Mouse (Mus musculus) heart, postnatal 0 days (tissue): ENCODE results near the gene Cadm4. TPM values are rescaled to one million over a fixed set of nuclear protein-coding genes. Genes with fewer than 3 reads are reported as not detected.

Source experiments
- ATAC-seq: fragments of 200-750 bp; cut with Nextera tagmentation; 2 replicates; pipeline ENCODE4 v1.8.0; 2017; ENCODE audit warnings: low read depth, moderate number of reproducible peaks, moderate library complexity; ENCODE audit not compliant: insufficient read depth
- DNase-seq: peaks from one replicate; pipeline ENCODE4 v3.0.0-alpha.2; 2016; ENCODE audit warnings: low spot score
- H3K27ac ChIP-seq: fragments of 300-500 bp; sonication (generic); 2 replicates; pipeline ENCODE4 v1.5.1; 2014; ENCODE audit warnings: low read depth, mild to moderate bottlenecking
- H3K27me3 ChIP-seq: fragments of 300-500 bp; sonication (generic); 2 replicates; pipeline ENCODE4 v1.6.1; 2014; ENCODE audit warnings: low read length, mixed read lengths; ENCODE audit not compliant: control insufficient read depth, insufficient read depth
- H3K36me3 ChIP-seq: fragments of 300-500 bp; sonication (generic); replicated peaks from 2 replicates; pipeline ENCODE4 v1.6.1; 2014; ENCODE audit warnings: low read length, mixed read lengths; ENCODE audit not compliant: control insufficient read depth, insufficient read depth
- H3K4me1 ChIP-seq: fragments of 300-500 bp; sonication (generic); 2 replicates; pipeline ENCODE4 v1.6.1; 2014; ENCODE audit warnings: antibody characterized with exemption; ENCODE audit not compliant: control insufficient read depth, insufficient read depth
- H3K4me2 ChIP-seq: fragments of 300-500 bp; sonication (generic); 2 replicates; pipeline ENCODE4 v1.6.1; 2014; ENCODE audit warnings: low read depth, mild to moderate bottlenecking, low read length, moderate library complexity
- H3K4me3 ChIP-seq: fragments of 300-500 bp; sonication (generic); 2 replicates; pipeline ENCODE4 v1.5.1; 2014; ENCODE audit warnings: low read depth, low read length
- H3K9ac ChIP-seq: fragments of 300-500 bp; sonication (generic); replicated peaks from 2 replicates; pipeline ENCODE4 v1.6.1; 2014; ENCODE audit warnings: low read depth, low read length, mixed read lengths
- H3K9me3 ChIP-seq: fragments of 300-500 bp; sonication (generic); replicated peaks from 2 replicates; pipeline ENCODE4 v1.6.1; 2016; ENCODE audit warnings: low read length; ENCODE audit not compliant: control insufficient read depth
- CTCF ChIP-seq: IDR thresholded peaks from 2 replicates; pipeline ENCODE4 v1.5.1; 2016; ENCODE audit warnings: antibody characterized with exemption, control low read depth, low read depth
- EP300 ChIP-seq: IDR thresholded peaks from 2 replicates; pipeline ENCODE4 v1.6.1; 2016; ENCODE audit warnings: antibody characterized with exemption, low read depth
- WGBS: fragments of 180-500 bp; shearing (Covaris S2); extraction: QIAGEN DNeasy Blood & Tissue Kit; methylation state at CpG from one replicate; pipeline ENCODE4 v1.1.7; 2014; 5-methylcytosine and 5-hydroxymethylcytosine counted together
- polyA plus RNA-seq: library from polyadenylated mRNA; unstranded; fragments of >200 nt; fragmentation: Nextera tagmentation; extraction: Ambion mirVana; gene quantifications from 2 replicates; pipeline ENCODE4 v1.2.1, GENCODE M21; 2015
- total RNA-seq: library from RNA; depleted of rRNA; stranded (reverse); fragments of >200 nt; gene quantifications from 2 replicates; pipeline ENCODE4 v1.2.3, GENCODE M21; 2014; ENCODE audit warnings: low replicate concordance

Cadm4 gene
- total and polyA plus RNA-seq, 2 experiments from 2014 or later: 4.2 to 30.5 TPM

GRCm38 (mm10) chr7:24470356-24470755, 11.5 kb upstream of the Cadm4 start:
- H3K27me3 ChIP-seq: no peaks in the 10 kb centered on the region
- TF ChIP-seq EP300: no peak
- TF ChIP-seq CTCF: no peak
- 90% methylated on average over 7 of the region's 7 CpGs for WGBS
- H3K9me3 ChIP-seq: no peaks in the 10 kb centered on the region
- no peak overlapping the region for H3K4me3 ChIP-seq
- ATAC-seq: no peak
- H3K4me1 ChIP-seq: no peaks in the 10 kb centered on the region
- DNase-seq: no peak
- no peak overlapping the region for H3K27ac ChIP-seq
- H3K9ac ChIP-seq: no peak overlapping the region
- no peak overlapping the region for H3K4me2 ChIP-seq
- peaks cover 11% of the 10 kb centered on the region; the same call in 1 of the 2 replicates for H3K36me3 ChIP-seq

GRCm38 (mm10) chr7:24472442-24472841, 9.4 kb upstream of the Cadm4 start:
- 83% methylated on average over 6 of the region's 6 CpGs for WGBS
- Histone ChIP-seq H3K9me3 (no peaks in the 10 kb centered on the region), H3K4me1 (no peaks in the 10 kb centered on the region), H3K4me2 (no peak overlapping the region), H3K27ac (no peak overlapping the region), H3K9ac (no peak overlapping the region), H3K4me3 (no peak overlapping the region), H3K36me3 (peaks cover 5% of the 10 kb centered on the region; the same call in 1 of the 2 replicates), H3K27me3 (no peaks in the 10 kb centered on the region)
- ATAC-seq (no peak), DNase-seq (no peak)
- TF ChIP-seq CTCF: no peak
- no peak for TF ChIP-seq EP300

- no peaks in the 10 kb centered on the region for H3K4me1 ChIP-seq
- no peaks in the 10 kb centered on the region for H3K27me3 ChIP-seq
- WGBS: 78% methylated on average over 7 of the region's 7 CpGs
- no peak overlapping the region for H3K4me3 ChIP-seq
- peaks cover 3% of the 10 kb centered on the region; the same call in 1 of the 2 replicates for H3K36me3 ChIP-seq
- ATAC-seq (no peak), DNase-seq (no peak)
- no peak overlapping the region for H3K9ac ChIP-seq
- no peak for TF ChIP-seq EP300
- peak; percentile 52 for TF ChIP-seq CTCF
- no peak overlapping the region for H3K27ac ChIP-seq
- no peak overlapping the region for H3K4me2 ChIP-seq
- H3K9me3 ChIP-seq: no peaks in the 10 kb centered on the region
These were observed 8.9 kb upstream of the Cadm4 start for GRCm38 (mm10) chr7:24472937-24473336.

- Histone ChIP-seq H3K9ac (no peak overlapping the region), H3K4me2 (no peak overlapping the region), H3K27ac (no peak overlapping the region), H3K4me1 (no peaks in the 10 kb centered on the region), H3K9me3 (no peaks in the 10 kb centered on the region), H3K27me3 (no peaks in the 10 kb centered on the region), H3K36me3 (peaks cover 3% of the 10 kb centered on the region; the same call in 1 of the 2 replicates), H3K4me3 (no peak overlapping the region)
- ATAC-seq (peak; percentile 37), DNase-seq (no peak)
- WGBS: 50% methylated on average over 10 of the region's 10 CpGs
- TF ChIP-seq EP300: no peak
- TF ChIP-seq CTCF: peak; percentile 91
These were observed 7.8 kb upstream of the Cadm4 start for GRCm38 (mm10) chr7:24473913-24474529.

GRCm38 (mm10) chr7:24474811-24475506, 6.9 kb upstream of the Cadm4 start:
- Histone ChIP-seq H3K27ac (no peak overlapping the region), H3K9me3 (no peaks in the 10 kb centered on the region), H3K36me3 (peaks cover 3% of the 10 kb centered on the region; the same call in 1 of the 2 replicates), H3K4me1 (no peaks in the 10 kb centered on the region), H3K27me3 (no peaks in the 10 kb centered on the region), H3K4me2 (no peak overlapping the region), H3K9ac (no peak overlapping the region), H3K4me3 (no peak overlapping the region)
- no peak for DNase-seq
- no peak for ATAC-seq
- 43% methylated on average over 21 of the region's 21 CpGs for WGBS
- TF ChIP-seq EP300 (no peak), CTCF (no peak; the same call in 1 of the 2 replicates)
